Mouse (Mus musculus) C2C12 (cell line): ENCODE data around the gene Adarb2.

Experiments used
- CTCF ChIP-seq: IDR thresholded peaks from one replicate; pipeline ENCODE4 v1.5.1; 2011; ENCODE audit not compliant: control insufficient read depth, insufficient read depth, insufficient read length
- MAX ChIP-seq: IDR thresholded peaks from one replicate; pipeline ENCODE4 v1.6.1; 2011; ENCODE audit warnings: mild to moderate bottlenecking, control low read depth

DNA sequence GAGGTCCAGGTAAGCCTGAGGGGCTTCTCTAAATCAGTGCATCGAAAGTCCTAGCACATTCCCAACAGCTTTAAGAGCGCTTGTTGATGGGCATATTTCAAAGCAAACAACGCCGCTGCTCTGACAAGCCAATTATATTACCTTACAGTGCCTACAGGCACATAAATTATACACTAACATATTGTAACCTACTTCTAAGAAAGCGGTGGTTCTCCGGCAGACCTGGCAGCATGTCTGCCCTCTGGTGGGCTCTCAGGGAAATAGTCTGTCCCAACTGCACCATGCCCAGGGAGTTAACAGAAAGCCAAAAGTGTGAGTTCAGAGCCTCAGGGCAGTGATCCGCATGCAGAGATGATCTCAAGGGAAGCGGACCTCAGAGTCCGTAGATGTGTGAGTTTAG, 582.5 kb downstream of the Adarb2 start:
- TF ChIP-seq CTCF (peak; percentile 6), MAX (no peak)
